Comparison of ENCODE assay signal across 8 mouse cellular contexts in genomic region chr1:42539066-42539539, GRCm38 (mm10).
DNase-seq lines count a peak whose midpoint lies in the region; ATAC-seq and TF ChIP-seq lines count a peak whose summit lies in the region.

No protein-coding gene starts in this region.

- H3K27me3 ChIP-seq in lung, postnatal 0 days (replicated peaks; ENCODE audit: insufficient read depth, low read length): no peaks in the 10 kb centered on the region

- no peak for ATAC-seq in lung, postnatal 0 days

- intact Hi-C loops in left cerebral cortex, postnatal 14 days (cut with DNase I): loop anchor here (5.0 kb wide), 1 partner anchor 277 kb away; no protein-coding TSS in a partner anchor
- intact Hi-C loops in gastrocnemius, postnatal 14 days (cut with DNase I; ENCODE audit: low total_unique reads): no loop called here

- no peak overlapping the region for H3K9ac ChIP-seq in lung, postnatal 0 days (replicated peaks; ENCODE audit: low read depth)

- no peaks in the 10 kb centered on the region for H3K36me3 ChIP-seq in lung, postnatal 0 days (ENCODE audit: insufficient read depth, low read length)

- H3K9me3 ChIP-seq in lung, postnatal 0 days (ENCODE audit: low read length): no peaks in the 10 kb centered on the region

- WGBS in lung, postnatal 0 days: 39% methylated on average over 18 of the region's 18 CpGs

- H3K27ac ChIP-seq in lung, postnatal 0 days (ENCODE audit: low read length): no peak overlapping the region

- peak overlapping the region; percentile 8; the same call in 1 of the 2 replicates for H3K4me2 ChIP-seq in lung, postnatal 0 days (replicated peaks; ENCODE audit: low read depth, low read length)

- TF ChIP-seq EP300 in lung, postnatal 0 days (IDR thresholded peaks at IDR 0.05): no peak

- no peak for TF ChIP-seq CTCF in lung, postnatal 0 days (IDR thresholded peaks at IDR 0.05)

- no peak for DNase-seq in lung, postnatal 0 days (ENCODE audit: low spot score)
- no peak for DNase-seq in lung, postnatal 25 days (ENCODE audit: low spot score)
- DNase-seq in frontal cortex, postnatal 36 days (ENCODE audit: low spot score in 2 of 2): peak; percentile 28 to 51
- DNase-seq in left cerebral cortex, postnatal 14 days (ENCODE audit: low spot score in 2 of 2): peak; percentile 36 to 37
- DNase-seq in right cerebral cortex, postnatal 36 days (ENCODE audit: low spot score in 2 of 2): peak; percentile 8 to 12
- DNase-seq in spleen, adult 12 weeks (ENCODE audit: low spot score): no peak
- no peak for DNase-seq in gastrocnemius, postnatal 14 days
- DNase-seq in kidney, postnatal 10 days: no peak

- no peak overlapping the region for H3K4me3 ChIP-seq in lung, postnatal 0 days (ENCODE audit: low read depth, low read length)

- H3K4me1 ChIP-seq in lung, postnatal 0 days (ENCODE audit: insufficient read depth, low read depth, low read length): no peaks in the 10 kb centered on the region

Comparison
In these comparisons a context has a peak if more than half of its experiments do, and no peak if none do; other contexts are left out.
1. DNase-seq: peak in frontal cortex, postnatal 36 days (2 of 2), left cerebral cortex, postnatal 14 days (2 of 2) and right cerebral cortex, postnatal 36 days (2 of 2); none in lung, postnatal 0 days (single experiment), lung, postnatal 25 days (single experiment), spleen, adult 12 weeks (single experiment), gastrocnemius, postnatal 14 days (single experiment) and kidney, postnatal 10 days (single experiment).